Mouse (Mus musculus): ENCODE results near the gene Icam4. TPM values are rescaled to one million over a fixed set of nuclear protein-coding genes. Genes with fewer than 3 reads are reported as not detected.

Icam4 gene
- polyA plus RNA-seq, 1 experiment from 2014 or later = 5.4 TPM

DNA sequence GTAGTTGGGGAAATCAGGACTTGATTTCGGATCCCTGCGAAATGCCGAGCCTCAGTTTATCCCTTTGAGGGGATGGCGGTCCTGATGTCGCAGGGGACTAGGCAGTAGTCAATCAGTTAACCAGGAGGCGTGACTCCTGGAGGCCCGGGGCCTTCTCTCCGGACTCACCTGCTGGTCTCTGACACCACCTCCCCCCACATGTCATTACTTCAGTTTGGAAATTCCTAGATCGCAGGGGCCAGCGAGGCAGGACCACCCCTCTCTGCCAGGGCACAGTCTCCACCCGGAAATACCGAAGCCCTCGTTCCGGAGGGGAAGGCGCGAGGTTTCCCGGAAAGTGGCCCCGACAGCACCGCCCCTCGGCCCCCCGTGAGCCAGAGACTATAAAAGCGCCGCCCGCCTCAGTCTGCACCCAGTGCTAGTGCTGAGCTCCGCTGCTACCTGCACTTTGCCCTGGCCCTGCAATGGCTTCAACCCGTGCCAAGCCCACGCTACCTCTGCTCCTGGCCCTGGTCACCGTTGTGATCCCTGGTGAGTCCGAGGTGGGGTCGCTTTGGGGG lies 13.5 kb upstream of the Icam4 start, which contains the start of gene Icam1:
TSS of gene Icam1 (plus strand) at position 415 of the 560 bp plus-strand sequence.
- Histone ChIP-seq H3K4me1 (peaks cover 23% of the 10 kb centered on the region), H3K36me3 (no peaks in the 10 kb centered on the region), H3K9me3 (replicated peaks) (no peaks in the 10 kb centered on the region), H3K27ac (peak within 1 kb of the TSS; percentile 11; the same call in 1 of the 2 replicates), H3K27me3 (ENCODE audit: low read depth, poor library complexity, severe bottlenecking) (peaks cover 79% of the 10 kb centered on the region), H3K4me3 (peak within 1 kb of the TSS; percentile 41)
- under 1% methylated on average over 30 of the region's 30 CpGs for WGBS
- peak; percentile 57 for DNase-seq (ENCODE audit: low spot score)

GRCm38 (mm10) chr9:21016331-21017176 lies 12.6 kb upstream of the Icam4 start:
- 4% methylated on average over 17 of the region's 17 CpGs for WGBS
- Histone ChIP-seq H3K4me3 (peak overlapping the region; percentile 41), H3K4me1 (peaks cover 23% of the 10 kb centered on the region), H3K27me3 (ENCODE audit: low read depth, poor library complexity, severe bottlenecking) (peaks cover 79% of the 10 kb centered on the region), H3K9me3 (replicated peaks) (no peaks in the 10 kb centered on the region), H3K36me3 (no peaks in the 10 kb centered on the region), H3K27ac (no peak overlapping the region)
- no peak for DNase-seq (ENCODE audit: low spot score)

DNA sequence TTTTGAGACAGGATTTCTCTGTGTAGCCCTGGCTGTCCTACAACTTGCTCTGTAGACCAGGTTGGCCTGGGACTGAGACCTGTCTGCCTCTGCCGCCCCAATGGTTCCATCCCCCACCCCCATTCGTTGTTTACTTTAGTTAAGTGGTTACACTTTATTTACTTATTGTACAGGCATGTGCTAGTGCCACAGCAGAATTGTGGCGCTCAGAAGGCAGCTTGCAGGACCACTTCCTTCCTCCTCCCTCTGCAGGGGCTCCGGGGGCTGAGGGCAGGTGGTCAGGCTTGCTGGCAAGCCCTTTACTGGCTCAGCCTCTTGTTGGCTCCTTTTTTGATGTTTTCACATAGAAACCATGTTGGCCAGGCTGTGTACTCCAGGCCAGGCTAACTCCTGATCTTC lies 12.0 kb upstream of the Icam4 start:
- no peaks in the 10 kb centered on the region for H3K36me3 ChIP-seq
- WGBS = 39% methylated on average over 4 of the region's 4 CpGs
- DNase-seq (ENCODE audit: low spot score) = no peak
- H3K4me3 ChIP-seq = no peak overlapping the region
- H3K9me3 ChIP-seq (replicated peaks) = no peaks in the 10 kb centered on the region
- peaks cover 80% of the 10 kb centered on the region for H3K27me3 ChIP-seq (ENCODE audit: low read depth, poor library complexity, severe bottlenecking)
- H3K27ac ChIP-seq = no peak overlapping the region
- H3K4me1 ChIP-seq = peaks cover 20% of the 10 kb centered on the region

- Histone ChIP-seq H3K36me3 (no peaks in the 10 kb centered on the region), H3K4me3 (no peak overlapping the region), H3K9me3 (replicated peaks) (no peaks in the 10 kb centered on the region), H3K27ac (no peak overlapping the region), H3K4me1 (peaks cover 20% of the 10 kb centered on the region), H3K27me3 (ENCODE audit: low read depth, poor library complexity, severe bottlenecking) (peaks cover 70% of the 10 kb centered on the region)
- 81% methylated on average over 2 of the region's 2 CpGs for WGBS
- DNase-seq (ENCODE audit: low spot score) = no peak
These were observed 10.6 kb upstream of the Icam4 start for GRCm38 (mm10) chr9:21018600-21018999.

- Histone ChIP-seq H3K9me3 (replicated peaks) (no peaks in the 10 kb centered on the region), H3K4me1 (peaks cover 4% of the 10 kb centered on the region; the same call in 1 of the 2 replicates), H3K36me3 (no peaks in the 10 kb centered on the region), H3K4me3 (no peak overlapping the region), H3K27me3 (ENCODE audit: low read depth, poor library complexity, severe bottlenecking) (peaks cover 57% of the 10 kb centered on the region), H3K27ac (no peak overlapping the region)
- 84% methylated on average over 3 of the region's 3 CpGs for WGBS
- DNase-seq (ENCODE audit: low spot score) = no peak
These were observed 7.8 kb upstream of the Icam4 start for GRCm38 (mm10) chr9:21021363-21021762.

- H3K9me3 ChIP-seq (replicated peaks) = no peaks in the 10 kb centered on the region
- 0 out of 2 replicates have a peak, but pooled peaks cover 2% of the 10 kb centered on the region for H3K4me1 ChIP-seq
- H3K4me3 ChIP-seq = no peak overlapping the region
- peaks cover 57% of the 10 kb centered on the region for H3K27me3 ChIP-seq (ENCODE audit: low read depth, poor library complexity, severe bottlenecking)
- no peaks in the 10 kb centered on the region for H3K36me3 ChIP-seq
- no peak overlapping the region for H3K27ac ChIP-seq
- no peak for DNase-seq (ENCODE audit: low spot score)
- 63% methylated on average over 6 of the region's 6 CpGs for WGBS
These were observed 6.9 kb upstream of the Icam4 start for GRCm38 (mm10) chr9:21022288-21022687.

DNA sequence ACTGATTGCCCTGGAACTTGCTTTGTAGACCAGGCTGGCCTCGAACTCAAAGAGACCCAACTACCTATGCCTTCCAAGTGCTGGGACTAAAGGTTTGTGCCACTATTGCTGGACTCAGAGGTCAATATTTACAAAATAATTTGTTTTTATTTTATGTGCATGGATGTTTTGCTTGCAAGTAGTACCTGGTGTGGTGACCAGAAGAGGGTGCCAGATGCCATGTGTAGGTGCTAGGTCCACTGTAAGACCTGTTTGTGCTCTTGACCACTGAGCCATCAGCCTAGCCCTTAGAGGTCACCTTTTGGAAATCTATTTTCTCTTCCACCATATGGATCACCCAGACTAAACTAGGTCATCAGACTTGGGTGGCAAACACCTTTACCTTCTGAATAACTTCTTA lies 6.4 kb upstream of the Icam4 start:
- Histone ChIP-seq H3K27me3 (ENCODE audit: low read depth, poor library complexity, severe bottlenecking) (peaks cover 57% of the 10 kb centered on the region), H3K9me3 (replicated peaks) (no peaks in the 10 kb centered on the region), H3K36me3 (no peaks in the 10 kb centered on the region), H3K4me1 (peaks cover 2% of the 10 kb centered on the region), H3K4me3 (no peak overlapping the region), H3K27ac (no peak overlapping the region)
- 89% methylated on average over 1 of the region's 1 CpGs for WGBS
- no peak for DNase-seq (ENCODE audit: low spot score)

DNA sequence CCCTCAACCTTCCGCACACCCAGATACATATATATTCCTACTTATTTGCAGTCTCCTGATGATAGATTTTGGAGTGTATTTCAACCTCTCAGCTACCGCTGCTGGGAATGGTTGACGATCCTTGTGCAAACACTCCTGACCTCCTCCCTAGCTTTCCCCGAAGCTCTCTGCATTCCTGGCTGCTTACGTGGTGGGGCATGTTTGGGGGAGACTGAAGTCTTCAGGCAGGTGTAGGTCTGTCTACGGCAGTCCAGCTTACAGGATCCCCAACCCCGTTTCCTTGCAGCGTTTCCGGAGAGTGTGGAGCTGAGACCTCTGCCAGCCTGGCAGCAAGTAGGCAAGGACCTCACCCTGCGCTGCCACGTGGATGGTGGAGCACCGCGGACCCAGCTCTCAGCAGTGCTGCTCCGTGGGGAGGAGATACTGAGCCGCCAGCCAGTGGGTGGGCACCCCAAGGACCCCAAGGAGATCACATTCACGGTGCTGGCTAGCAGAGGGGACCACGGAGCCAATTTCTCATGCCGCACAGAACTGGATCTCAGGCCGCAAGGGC lies 3.8 kb upstream of the Icam4 start:
- Histone ChIP-seq H3K9me3 (replicated peaks) (no peaks in the 10 kb centered on the region), H3K27ac (peak overlapping the region; percentile 0; the same call in 1 of the 2 replicates), H3K4me3 (no peak overlapping the region), H3K36me3 (no peaks in the 10 kb centered on the region), H3K27me3 (ENCODE audit: low read depth, poor library complexity, severe bottlenecking) (peaks cover 62% of the 10 kb centered on the region), H3K4me1 (peaks cover 26% of the 10 kb centered on the region)
- DNase-seq (ENCODE audit: low spot score) = no peak
- WGBS = 73% methylated on average over 19 of the region's 19 CpGs

DNA sequence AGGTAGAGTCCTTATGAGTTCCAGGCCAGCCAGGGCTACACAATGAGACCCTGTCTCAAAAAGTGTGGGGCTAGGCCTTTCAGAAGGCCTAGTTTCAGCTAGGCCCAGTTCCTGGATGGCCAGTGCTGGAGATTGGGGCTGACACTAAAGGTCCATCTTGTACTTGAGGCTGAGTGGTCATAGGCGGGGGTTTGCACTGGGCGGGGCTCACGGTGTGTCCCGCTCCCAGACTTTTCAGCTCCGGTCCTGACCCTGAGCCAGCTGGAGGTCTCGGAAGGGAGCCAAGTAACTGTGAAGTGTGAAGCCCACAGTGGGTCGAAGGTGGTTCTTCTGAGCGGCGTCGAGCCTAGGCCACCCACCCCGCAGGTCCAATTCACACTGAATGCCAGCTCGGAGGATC lies 2.3 kb upstream of the Icam4 start:
- 73% methylated on average over 12 of the region's 12 CpGs for WGBS
- H3K27me3 ChIP-seq (ENCODE audit: low read depth, poor library complexity, severe bottlenecking) = peaks cover 71% of the 10 kb centered on the region
- DNase-seq (ENCODE audit: low spot score) = no peak
- H3K27ac ChIP-seq = no peak overlapping the region
- H3K9me3 ChIP-seq (replicated peaks) = no peaks in the 10 kb centered on the region
- H3K4me3 ChIP-seq = no peak overlapping the region
- peaks cover 41% of the 10 kb centered on the region for H3K4me1 ChIP-seq
- H3K36me3 ChIP-seq = no peaks in the 10 kb centered on the region

GRCm38 (mm10) chr9:21027774-21028290 lies 1.3 kb upstream of the Icam4 start:
- WGBS = 51% methylated on average over 8 of the region's 8 CpGs
- no peak overlapping the region; the same call in 1 of the 2 replicates for H3K27ac ChIP-seq

GRCm38 (mm10) chr9:21028560-21029110 lies 538 bp upstream of the Icam4 start:
- H3K36me3 ChIP-seq = no peaks in the 10 kb centered on the region
- WGBS = 75% methylated on average over 6 of the region's 6 CpGs
- H3K4me1 ChIP-seq = peaks cover 59% of the 10 kb centered on the region
- no peaks in the 10 kb centered on the region for H3K9me3 ChIP-seq (replicated peaks)
- DNase-seq (ENCODE audit: low spot score) = no peak
- peaks cover 84% of the 10 kb centered on the region for H3K27me3 ChIP-seq (ENCODE audit: low read depth, poor library complexity, severe bottlenecking)
- H3K27ac ChIP-seq = peak overlapping the region; percentile 37
- H3K4me3 ChIP-seq = no peak overlapping the region

More at GRCm38 (mm10) chr9:21027774-21028290, 1.3 kb upstream of the Icam4 start:
- Histone ChIP-seq H3K9me3 (replicated peaks) (no peaks in the 10 kb centered on the region), H3K27me3 (ENCODE audit: low read depth, poor library complexity, severe bottlenecking) (peaks cover 76% of the 10 kb centered on the region), H3K36me3 (no peaks in the 10 kb centered on the region), H3K4me1 (peaks cover 51% of the 10 kb centered on the region), H3K4me3 (no peak overlapping the region)
- no peak for DNase-seq (ENCODE audit: low spot score)

DNA sequence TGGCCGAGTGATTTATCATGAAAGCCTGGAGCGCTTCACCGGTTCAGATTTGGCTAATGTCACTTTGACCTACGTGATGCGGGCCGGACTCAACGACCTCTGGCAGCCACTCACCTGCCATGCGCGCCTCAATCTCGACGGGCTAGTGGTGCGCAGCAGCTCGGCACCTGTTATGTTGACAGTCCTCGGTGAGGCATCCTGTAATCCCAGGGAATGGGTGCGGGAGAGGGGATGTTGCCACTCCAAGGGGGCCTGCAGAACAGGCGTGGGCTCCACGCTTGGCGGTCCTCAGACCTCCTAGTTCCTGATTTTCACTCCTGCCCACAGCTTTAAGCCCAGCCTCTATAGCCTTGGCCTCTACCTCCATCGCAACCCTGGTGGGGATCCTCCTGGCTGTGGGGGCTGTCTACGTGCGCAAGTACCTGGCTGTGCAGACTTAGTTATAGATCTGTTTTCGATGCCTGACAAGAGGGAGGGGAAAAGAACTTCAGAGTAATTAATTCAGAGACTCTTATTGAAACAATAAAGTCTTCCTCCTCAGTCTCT lies 955 bp downstream of the Icam4 start:
- Histone ChIP-seq H3K27ac (no peak overlapping the region), H3K4me1 (peaks cover 62% of the 10 kb centered on the region), H3K4me3 (peak overlapping the region; percentile 56), H3K27me3 (ENCODE audit: low read depth, poor library complexity, severe bottlenecking) (peaks cover 96% of the 10 kb centered on the region), H3K9me3 (replicated peaks) (no peaks in the 10 kb centered on the region), H3K36me3 (no peaks in the 10 kb centered on the region)
- 21% methylated on average over 22 of the region's 22 CpGs for WGBS
- no peak for DNase-seq (ENCODE audit: low spot score)
